10 mouse cellular contexts compared by ENCODE assay signal in genomic region chr14:24827381-24828031, GRCm38 (mm10).
A peak's percentile ranks its signal among the peaks of the same experiment; 100 is the strongest.
DNase-seq lines count a peak whose midpoint lies in the region; ATAC-seq lines count a peak whose summit lies in the region.
"Had no signal": no experiment of that assay in that cellular context is flagged by ENCODE, and none has a peak within 500 bp of the region (broad histone marks: within the 10 kb centered on the region; RNA-seq: fewer than 3 reads in every experiment).

No protein-coding gene starts in this region.

- H3K27ac ChIP-seq in heart, embryonic 14.5 days (replicated peaks in 1 of 2; ENCODE audit: control insufficient read depth in 1 of 2, insufficient read depth in 1 of 2, low read depth in 2 of 2, low read length in 2 of 2) = 0 out of 4 replicates have a peak overlapping the region, but pooled peaks have one; percentile 34 to 50
- H3K27ac ChIP-seq in hindbrain, embryonic 11.5 days (ENCODE audit: low read depth, low read length) = peak overlapping the region; percentile 98
- H3K27ac ChIP-seq in midbrain, embryonic 14.5 days (replicated peaks; ENCODE audit: low read depth, low read length) = peak overlapping the region; percentile 91
- H3K27ac ChIP-seq: lung, embryonic 15.5 days had no signal

- H3K4me2 ChIP-seq in heart, embryonic 14.5 days (ENCODE audit: low read length) = no peak overlapping the region
- H3K4me2 ChIP-seq in hindbrain, embryonic 11.5 days (replicated peaks; ENCODE audit: low read depth, low read length) = peak overlapping the region; percentile 11; the same call in 1 of the 2 replicates
- H3K4me2 ChIP-seq in midbrain, embryonic 14.5 days (ENCODE audit: low read length) = peak overlapping the region; percentile 35
- H3K4me2 ChIP-seq: lung, embryonic 15.5 days had no signal

- WGBS in heart, embryonic 14.5 days = 29% methylated on average over 8 of the region's 8 CpGs
- WGBS in hindbrain, embryonic 11.5 days = 9% methylated on average over 8 of the region's 8 CpGs
- WGBS in midbrain, embryonic 14.5 days = 4% methylated on average over 8 of the region's 8 CpGs

- peaks cover 17 to 31% of the 10 kb centered on the region in 2 experiments for H3K4me1 ChIP-seq in heart, embryonic 14.5 days (ENCODE audit: control insufficient read depth in 2 of 2, insufficient read depth in 2 of 2, low read length in 2 of 2)
- peaks cover 21% of the 10 kb centered on the region for H3K4me1 ChIP-seq in hindbrain, embryonic 11.5 days (replicated peaks; ENCODE audit: control insufficient read depth, insufficient read depth, low read length)
- H3K4me1 ChIP-seq in midbrain, embryonic 14.5 days (ENCODE audit: control insufficient read depth, insufficient read depth, low read length) = peaks cover 49% of the 10 kb centered on the region

- DNase-seq in heart, adult 11 months = no peak
- peak; percentile 72 for DNase-seq in embryo, embryonic 10 days (ENCODE audit: low spot score)
- peak; percentile 85 for DNase-seq in hindbrain, embryonic 11.5 days (ENCODE audit: low spot score)
- peak; percentile 88 for DNase-seq in midbrain, embryonic 14.5 days
- DNase-seq in adrenal gland, postnatal 25 days = no peak
- DNase-seq in layer of hippocampus, adult 9-10 months (ENCODE audit: low spot score) = no peak
- DNase-seq: cerebellum, postnatal 36 days had no signal

- no peak overlapping the region for H3K4me3 ChIP-seq in heart, embryonic 14.5 days (ENCODE audit: control insufficient read depth in 1 of 2, insufficient read depth in 1 of 2, low read depth in 1 of 2, low read length in 2 of 2)
- no peak overlapping the region for H3K4me3 ChIP-seq in hindbrain, embryonic 11.5 days (ENCODE audit: low read depth, low read length)
- no peak overlapping the region for H3K4me3 ChIP-seq in midbrain, embryonic 14.5 days (replicated peaks; ENCODE audit: low read depth, low read length)
- H3K4me3 ChIP-seq: lung, embryonic 15.5 days had no signal

- H3K9me3 ChIP-seq in heart, embryonic 14.5 days (ENCODE audit: control insufficient read depth, low read length) = no peaks in the 10 kb centered on the region
- H3K9me3 ChIP-seq in hindbrain, embryonic 11.5 days (ENCODE audit: control insufficient read depth, low read length) = no peaks in the 10 kb centered on the region
- H3K9me3 ChIP-seq in midbrain, embryonic 14.5 days (ENCODE audit: control insufficient read depth, low read length) = no peaks in the 10 kb centered on the region
- H3K9me3 ChIP-seq: lung, embryonic 15.5 days had no signal

- no peaks in the 10 kb centered on the region for H3K27me3 ChIP-seq in heart, embryonic 14.5 days (ENCODE audit: control insufficient read depth, insufficient read depth, low read length)
- no peaks in the 10 kb centered on the region for H3K27me3 ChIP-seq in hindbrain, embryonic 11.5 days (ENCODE audit: control insufficient read depth, insufficient read depth, low read length)
- H3K27me3 ChIP-seq in midbrain, embryonic 14.5 days (ENCODE audit: control insufficient read depth, insufficient read depth, low read length) = no peaks in the 10 kb centered on the region
- H3K27me3 ChIP-seq: lung, embryonic 15.5 days had no signal

- no peaks in the 10 kb centered on the region for H3K36me3 ChIP-seq in heart, embryonic 14.5 days (ENCODE audit: control insufficient read depth, insufficient read depth, low read length)
- no peaks in the 10 kb centered on the region for H3K36me3 ChIP-seq in hindbrain, embryonic 11.5 days (ENCODE audit: control insufficient read depth, insufficient read depth, low read length)
- no peaks in the 10 kb centered on the region for H3K36me3 ChIP-seq in midbrain, embryonic 14.5 days (ENCODE audit: control insufficient read depth, insufficient read depth, low read length)
- H3K36me3 ChIP-seq: lung, embryonic 15.5 days had no signal

- ATAC-seq in heart, embryonic 14.5 days (ENCODE audit: insufficient number of reproducible peaks, insufficient read depth, low FRiP score, low read depth) = no peak
- ATAC-seq in hindbrain, embryonic 11.5 days (ENCODE audit: low FRiP score) = peak; percentile 86
- ATAC-seq in midbrain, embryonic 14.5 days (ENCODE audit: low FRiP score, low TSS enrichment) = peak; percentile 81
- no peak for ATAC-seq in cerebellum, adult (ENCODE audit: insufficient number of reproducible peaks, low FRiP score, low TSS enrichment)

- no peak overlapping the region for H3K9ac ChIP-seq in heart, embryonic 14.5 days (ENCODE audit: low read length)
- H3K9ac ChIP-seq in hindbrain, embryonic 11.5 days (ENCODE audit: low read depth, low read length) = peak overlapping the region; percentile 40
- peak overlapping the region; percentile 25; the same call in 1 of the 2 replicates for H3K9ac ChIP-seq in midbrain, embryonic 14.5 days (replicated peaks; ENCODE audit: low read length)
- H3K9ac ChIP-seq: lung, embryonic 15.5 days had no signal

Comparison
In these comparisons a context has a peak if more than half of its experiments do, and no peak if none do; other contexts are left out.
1. ATAC-seq: peak in hindbrain, embryonic 11.5 days (single experiment) and midbrain, embryonic 14.5 days (single experiment); none in heart, embryonic 14.5 days (single experiment) and cerebellum, adult (single experiment).
2. H3K27ac ChIP-seq: peak in every context shown above with its lines; median percentile 98 in hindbrain, embryonic 11.5 days; 91 in midbrain, embryonic 14.5 days; 42 in heart, embryonic 14.5 days.
3. DNase-seq: peak in embryo, embryonic 10 days (single experiment), hindbrain, embryonic 11.5 days (single experiment) and midbrain, embryonic 14.5 days (single experiment); none in heart, adult 11 months (single experiment), adrenal gland, postnatal 25 days (single experiment) and layer of hippocampus, adult 9-10 months (single experiment).